Mouse (Mus musculus): ENCODE results near the gene Gtf3c2.

The Gtf3c2 gene

DNA sequence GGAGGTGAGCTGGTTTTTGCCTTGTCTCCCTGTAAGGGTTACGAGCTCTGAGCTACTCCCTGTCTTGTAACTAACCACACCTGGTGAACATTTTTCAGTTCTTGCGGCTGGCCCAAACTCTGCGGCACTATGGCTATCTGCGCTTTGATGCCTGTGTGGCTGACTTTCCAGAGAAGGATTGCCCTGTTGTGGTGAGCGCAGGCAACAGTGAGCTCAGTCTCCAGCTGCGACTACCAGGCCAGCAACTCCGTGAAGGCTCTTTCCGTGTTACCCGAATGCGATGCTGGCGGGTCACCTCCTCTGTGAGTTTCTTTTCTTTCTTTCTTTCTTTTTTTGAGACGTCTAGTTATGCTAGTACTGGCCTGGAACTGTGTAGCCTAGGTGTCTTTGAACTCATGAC, 17.1 kb upstream of the Gtf3c2 start:
- no peak for DNase-seq

DNA sequence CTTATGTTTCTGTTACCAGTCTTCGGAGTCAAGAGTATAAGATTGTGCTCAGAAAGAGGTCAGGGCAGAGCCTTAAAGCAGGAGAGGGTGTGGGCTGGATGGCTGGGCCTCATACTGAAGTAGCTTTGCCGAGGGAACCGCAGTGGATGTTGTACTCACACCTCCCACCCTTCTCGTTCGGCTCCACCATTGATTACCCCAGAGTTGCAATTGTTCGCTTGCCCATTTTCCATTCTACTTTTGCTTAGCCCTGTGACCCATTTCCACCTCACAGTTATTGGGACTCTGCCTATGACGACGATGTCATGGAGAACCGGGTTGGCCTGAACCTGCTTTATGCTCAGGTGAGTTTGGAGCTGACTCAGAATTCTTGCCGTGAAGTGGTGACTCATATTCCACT, 16.3 kb upstream of the Gtf3c2 start:
- DNase-seq, result no peak

DNA sequence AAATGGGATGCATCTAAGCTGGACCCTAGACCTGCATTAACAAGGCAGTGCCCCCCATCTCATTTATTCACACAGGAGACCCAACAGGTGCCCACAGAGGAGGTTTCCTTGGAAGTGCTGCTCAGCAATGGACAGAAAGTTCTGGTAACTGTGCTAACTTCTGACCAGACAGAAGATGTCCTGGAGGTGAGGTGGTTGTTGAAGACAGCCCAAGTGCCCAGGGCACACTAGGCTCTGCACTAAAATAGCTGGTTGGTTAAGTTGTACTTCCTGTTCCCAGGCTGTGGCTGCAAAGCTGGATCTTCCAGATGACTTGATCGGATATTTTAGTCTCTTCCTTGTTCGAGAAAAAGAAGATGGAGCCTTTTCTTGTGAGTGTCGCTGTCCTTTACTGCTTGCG, 15.7 kb upstream of the Gtf3c2 start:
- DNase-seq, result no peak

DNA sequence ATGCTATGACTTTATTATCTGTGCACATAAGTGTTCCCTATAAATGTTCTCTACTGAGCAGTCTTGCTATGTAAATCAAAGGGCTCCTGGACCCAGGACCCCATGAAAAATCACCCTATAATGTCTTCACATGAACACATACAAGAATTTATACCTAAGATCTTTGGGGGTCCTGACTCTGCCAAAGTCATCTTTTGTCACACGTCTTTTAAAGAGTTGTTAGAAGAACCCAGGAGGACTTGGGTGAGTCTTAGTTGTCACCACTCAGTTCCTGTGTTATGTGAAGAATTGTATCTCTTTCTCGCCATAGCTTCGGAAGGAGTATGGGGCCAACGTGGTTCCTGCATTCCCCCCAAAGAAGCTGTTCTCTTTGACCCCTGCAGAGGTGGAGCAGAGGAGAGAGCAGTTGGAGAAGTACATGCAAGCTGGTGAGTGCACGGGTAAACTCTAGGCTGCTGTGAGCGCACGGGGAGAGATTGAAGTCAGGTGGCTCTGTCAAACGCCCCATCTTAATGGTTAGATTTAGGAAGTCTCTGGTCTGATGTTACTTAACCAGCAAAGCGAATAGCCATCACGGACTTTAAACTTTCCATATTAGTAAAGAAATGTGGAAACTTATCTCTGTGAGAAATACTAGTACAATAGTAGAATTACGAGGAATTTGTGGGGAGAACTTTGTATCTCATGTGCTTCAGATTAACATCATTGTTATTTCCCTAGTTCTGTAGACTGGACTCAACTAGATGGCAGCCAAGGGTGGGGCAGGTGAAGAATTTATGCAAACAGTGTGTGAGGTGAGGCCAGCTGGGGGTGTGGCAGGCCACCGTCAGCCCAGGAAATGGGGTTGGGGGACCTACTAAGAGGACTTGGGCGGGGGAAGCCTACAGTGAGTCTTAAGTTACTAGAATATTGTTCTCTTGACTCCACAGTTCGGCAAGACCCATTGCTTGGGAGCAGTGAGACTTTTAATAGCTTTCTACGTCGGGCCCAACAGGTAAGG, 14.8 kb upstream of the Gtf3c2 start:
- no peak for DNase-seq

DNA sequence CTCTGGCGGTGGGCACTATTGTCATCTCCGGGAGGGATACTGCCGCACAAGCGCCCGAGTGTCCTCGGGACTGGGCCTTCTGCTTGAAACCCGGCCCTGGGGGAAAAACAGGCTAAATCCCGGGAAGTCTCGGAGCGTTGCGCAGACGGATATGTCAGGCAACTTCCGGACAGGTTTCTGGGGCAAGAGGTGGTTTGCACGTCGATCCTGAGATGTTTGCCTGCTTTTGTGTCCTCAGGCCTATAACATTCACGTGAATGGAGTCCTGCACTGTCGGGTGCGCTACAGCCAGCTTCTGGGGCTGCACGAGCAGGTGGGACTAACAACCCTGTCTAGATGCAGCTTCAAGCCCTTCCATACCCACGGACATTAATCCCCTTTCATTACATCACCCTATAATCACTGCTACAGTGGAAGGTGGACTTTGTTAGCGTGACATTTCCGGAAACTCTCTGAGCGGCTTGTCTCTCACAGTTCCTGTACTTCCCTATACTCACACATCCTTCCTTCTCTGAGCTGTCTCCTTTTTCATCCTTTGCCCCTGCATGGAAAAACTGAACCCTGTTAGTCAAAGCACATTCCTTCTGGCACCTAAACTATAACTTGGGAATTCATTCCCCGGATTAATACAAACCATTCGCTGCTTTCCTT, 13.8 kb upstream of the Gtf3c2 start:
- no peak for DNase-seq

DNA sequence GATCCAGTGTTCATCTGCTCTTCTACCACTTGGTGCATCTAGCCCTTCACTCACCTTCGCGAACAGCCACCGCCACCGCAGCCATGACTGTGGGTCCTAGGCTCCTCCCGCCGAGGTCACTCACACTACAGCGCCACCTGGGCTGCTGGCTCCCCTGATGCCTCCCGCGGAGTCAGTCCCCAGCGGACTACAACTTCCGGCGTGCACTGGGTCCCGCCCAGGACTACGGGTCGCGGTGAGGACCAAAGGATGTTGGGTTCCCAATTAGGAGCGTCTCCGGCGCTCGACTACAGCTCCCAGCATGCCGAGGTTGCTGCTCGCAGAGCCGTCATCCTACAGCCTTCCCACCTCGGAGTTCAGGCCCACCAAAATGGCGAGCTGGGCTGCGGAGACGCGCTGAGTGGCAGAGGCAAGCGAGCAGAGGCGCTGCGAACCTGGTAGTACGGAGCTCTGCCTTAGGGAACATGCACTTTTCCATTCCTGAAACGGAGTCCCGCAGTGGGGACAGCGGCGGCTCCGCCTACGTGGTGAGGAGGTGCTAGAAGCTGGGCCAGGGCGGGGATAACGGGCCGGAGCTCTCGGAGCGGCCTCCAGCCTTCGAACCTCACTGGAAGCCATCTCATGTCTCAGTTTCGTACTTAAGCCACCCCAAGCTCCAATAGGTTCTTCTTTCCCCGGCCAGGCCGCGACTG, 13.1 kb upstream of the Gtf3c2 start, which contains the start of the genes Snx17 and Eif2b4:
TSS of gene Snx17 (plus strand) at position 289 of the 692 bp plus-strand sequence.
TSS of gene Eif2b4 (minus strand) at position 492 of the 692 bp plus-strand sequence.
- peak; percentile 98 for DNase-seq

DNA sequence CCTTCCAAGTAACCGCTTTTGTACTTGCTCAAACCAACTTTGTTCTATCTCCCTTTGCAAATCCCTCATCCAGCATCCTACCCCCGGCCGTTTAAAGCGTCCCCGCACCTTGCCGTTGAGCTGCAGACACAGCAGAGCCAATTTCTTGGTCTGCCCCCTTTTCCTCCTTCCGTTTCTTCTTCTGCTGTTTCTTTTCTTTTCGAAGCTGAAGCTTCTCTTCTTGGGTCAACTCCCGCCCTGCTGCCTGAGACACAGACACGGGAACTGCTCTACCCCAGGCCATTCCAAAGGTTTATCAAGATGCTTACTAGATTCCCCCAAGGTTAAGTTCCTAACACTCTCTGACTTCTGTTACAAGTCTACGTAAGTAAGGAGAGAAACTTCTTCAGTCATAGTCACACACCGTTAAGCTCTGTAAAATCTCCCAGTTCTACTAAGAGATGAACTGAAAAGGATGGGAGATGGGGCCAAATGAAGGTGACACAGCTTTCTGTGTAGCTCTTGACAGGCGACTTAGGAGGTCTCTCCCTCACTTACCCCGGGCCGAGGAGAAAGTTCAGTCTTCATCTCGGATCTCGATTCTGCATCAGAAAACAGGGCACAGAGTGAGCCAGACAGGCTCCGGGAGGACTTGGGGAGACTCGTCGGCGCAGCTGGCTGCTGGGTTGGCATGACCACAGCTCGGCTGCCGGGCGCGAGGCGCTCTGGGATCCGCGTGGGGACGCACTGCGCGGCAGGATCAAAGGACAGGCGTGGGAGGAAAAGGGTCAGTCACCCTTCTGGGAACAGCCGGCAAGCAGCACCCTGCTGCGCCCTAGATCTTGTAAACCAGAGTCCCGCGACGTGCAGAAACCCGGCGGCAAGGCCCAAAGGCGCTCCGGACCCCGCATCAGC, 12.3 kb upstream of the Gtf3c2 start:
- no peak for DNase-seq

DNA sequence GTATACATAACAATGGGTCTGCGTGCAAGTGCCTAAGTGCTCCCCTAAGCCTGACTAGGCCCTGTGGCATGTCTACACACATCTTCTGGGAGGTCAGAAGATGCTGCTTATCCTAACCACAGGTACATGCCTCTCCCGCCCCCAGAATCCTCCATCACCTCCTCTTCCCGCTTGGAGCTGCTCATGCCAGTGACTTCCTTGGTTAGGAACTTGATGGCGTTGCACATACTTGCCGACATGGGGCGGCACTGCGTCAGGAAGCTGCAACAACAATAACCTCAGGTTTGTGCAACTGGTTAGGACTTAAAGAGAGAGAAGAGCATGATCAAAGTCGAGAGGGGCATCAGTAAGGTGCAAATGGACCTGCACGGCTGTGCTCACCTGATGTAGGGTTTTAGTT, 10.3 kb upstream of the Gtf3c2 start:
- DNase-seq, result no peak

DNA sequence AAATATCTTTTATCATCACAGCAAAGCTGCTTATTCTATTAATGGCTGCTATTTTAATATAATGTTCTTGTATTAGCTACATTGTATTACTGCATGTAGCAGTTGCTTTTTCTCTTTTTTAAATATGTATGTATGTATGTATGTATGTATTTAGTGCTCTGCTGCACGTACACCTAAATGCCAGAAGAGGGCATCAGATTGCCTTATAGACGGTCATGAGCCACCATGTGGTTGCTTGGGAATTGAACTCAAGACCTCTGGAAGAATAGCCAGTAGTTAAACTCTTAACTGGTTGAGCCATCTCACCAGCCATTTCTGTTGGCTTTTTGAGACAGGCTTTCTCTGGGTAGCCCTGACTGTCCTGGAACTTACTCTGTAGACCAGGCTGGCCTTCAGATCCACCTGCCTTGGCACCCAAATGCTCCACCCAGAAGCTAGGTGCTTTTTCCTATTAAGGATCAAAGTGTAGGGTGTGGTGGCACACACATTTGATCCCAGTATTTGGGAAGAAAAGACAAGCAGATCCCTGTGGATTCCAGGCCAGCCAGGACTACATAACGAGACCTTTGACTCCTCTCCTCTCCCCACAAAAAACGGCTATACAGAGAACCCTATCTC, 8.4 kb upstream of the Gtf3c2 start:
- DNase-seq, result peak; percentile 24

DNA sequence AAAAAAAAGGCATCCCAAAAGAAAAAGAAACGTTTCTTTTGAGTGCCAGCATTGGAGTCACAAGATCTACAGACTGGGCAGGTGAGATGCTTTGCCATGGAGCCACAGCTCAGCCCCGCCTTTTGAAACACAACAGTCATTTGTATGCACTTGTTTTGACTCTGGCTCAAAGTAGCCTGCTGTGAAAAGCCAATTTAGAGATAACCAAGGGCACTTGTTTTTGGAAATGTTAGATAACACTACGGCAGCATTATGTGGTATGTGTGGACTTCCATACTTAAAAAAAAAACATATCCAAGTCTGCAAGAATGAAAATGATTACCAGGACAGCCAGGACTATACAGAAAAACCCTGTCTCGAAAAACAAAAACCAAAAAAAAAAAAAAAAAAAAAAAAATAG, 3.7 kb upstream of the Gtf3c2 start:
- DNase-seq, result no peak

DNA sequence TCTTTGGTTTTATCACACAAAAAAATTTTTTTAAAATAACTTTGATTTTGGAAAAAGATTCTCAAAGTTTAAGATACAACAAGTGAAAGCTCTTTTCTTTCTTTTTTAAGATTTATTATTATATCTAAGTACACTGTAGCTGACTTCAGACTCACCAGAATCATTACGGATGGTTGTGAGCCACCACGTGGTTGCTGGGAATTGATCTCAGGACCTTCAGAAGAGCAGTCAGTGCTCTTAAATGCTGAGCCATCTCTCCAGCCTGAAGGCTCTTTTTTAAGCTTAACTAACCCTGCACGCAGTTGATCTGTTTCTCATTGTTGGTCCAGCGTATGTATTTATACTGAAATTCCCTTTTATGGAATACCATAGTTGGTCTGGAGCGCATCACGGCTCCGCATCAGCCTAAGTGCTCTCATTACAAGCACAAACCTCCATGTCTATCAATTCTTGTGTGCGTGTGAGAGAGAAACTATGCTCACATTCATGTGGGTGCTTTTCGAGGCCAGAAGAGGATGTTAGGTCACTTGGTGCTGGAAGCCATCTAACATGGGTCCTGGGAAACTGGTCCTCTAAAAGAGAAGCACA, 1.3 kb upstream of the Gtf3c2 start:
- no peak for DNase-seq

DNA sequence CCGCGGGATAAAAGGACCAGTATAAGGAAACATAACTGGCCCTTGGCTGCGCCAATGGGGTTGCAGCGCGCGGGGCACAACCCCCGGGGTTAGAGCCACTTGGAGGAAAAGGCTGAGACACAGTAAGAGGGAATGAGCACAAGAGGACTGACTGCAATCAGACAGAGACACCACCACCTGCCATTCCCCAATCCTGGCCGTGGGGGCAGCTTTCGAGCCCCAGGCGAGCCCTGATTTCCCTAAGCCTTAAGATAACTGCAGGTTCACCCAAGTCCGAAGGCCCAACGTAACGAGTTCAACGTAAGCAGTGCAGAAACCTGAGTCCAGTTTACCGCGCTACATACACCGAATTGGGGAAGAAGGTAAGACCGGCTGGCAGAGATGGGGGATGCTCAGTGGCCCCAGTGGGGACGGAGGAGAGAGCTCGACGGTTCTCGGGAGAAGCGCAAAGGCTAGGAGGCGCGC, 611 bp downstream of the Gtf3c2 start:
- peak; percentile 55 for DNase-seq

DNA sequence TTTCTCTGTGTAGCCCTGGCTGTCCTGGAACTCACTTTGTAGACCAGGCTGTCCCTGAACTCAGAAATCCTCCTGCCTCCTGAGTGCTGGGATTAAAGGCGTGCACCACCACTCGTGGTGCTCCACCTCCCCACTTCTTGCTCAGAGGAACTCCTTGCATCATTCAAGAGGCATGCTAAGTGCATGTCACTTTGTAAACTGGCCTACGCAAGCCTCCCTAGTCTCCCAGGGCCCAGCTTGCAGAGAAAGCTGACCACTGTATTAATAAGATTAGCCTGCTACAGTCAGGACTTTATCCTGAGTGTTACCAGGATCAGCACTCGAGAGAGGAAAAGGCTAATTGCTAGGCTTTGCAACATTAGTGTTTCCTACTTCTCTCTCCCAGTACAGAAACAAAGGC, 11.3 kb downstream of the Gtf3c2 start:
- no peak for DNase-seq

DNA sequence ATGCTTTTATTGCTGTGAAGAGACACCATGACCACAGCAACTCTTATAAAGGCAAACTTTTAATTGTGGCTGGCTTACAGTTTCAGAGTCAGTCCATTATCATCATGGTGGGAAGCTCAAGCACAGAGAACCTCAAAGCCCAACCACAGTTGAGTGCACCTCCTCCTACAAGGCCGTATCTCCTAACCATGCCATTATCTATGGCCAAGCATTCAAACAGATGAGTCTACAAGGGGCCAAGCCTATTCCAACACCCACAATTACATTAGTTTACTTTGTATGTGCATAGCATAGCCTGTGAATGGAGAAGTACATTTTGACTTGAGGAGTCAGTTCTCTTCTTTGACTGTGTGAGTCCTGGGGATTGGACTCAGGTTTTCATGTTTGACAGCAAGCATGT, 15.1 kb downstream of the Gtf3c2 start:
- DNase-seq, result no peak

DNA sequence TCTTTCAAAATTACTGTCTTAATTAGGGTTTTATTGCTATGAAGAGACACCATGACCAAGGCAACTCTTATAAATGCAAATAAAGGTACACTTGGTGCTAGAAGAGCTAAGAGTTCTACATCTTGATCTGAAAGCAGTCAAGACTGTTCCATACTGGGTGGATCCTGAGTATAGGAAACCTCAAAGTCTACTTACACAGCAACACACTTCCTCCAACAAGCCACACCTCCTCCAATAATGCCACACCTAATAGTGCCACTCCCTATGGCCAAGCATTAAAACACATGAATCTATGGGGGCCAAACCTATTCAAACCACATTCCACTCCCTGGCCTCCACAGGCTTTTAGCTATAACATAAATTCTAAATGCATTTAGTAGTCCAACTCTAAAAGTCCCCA, 17.5 kb downstream of the Gtf3c2 start:
- no peak for DNase-seq

DNA sequence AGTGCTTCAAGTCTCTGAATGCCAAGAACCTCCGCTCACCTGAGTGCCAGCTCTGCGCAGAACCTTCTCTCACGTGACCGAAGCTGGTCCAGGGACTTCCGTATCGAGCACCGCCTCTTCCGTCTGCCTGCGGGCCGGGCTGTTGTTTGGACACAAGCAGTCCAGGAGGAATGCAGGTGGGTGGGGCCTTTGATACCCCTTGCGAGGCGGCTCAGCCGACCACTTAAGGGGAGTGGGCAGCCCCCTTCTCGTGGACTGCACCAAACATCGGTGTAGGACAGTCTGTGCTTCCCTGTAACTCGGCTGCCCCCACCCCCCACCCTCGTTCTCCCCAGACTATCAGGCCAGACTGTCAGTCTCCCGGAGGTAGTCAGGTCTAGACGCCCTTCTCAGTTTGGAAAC, 25.8 kb downstream of the Gtf3c2 start, which contains the start of gene Mpv17:
TSS of gene Mpv17 (minus strand) at position 100 of the 402 bp plus-strand sequence.
- peak; percentile 93 for DNase-seq

DNA sequence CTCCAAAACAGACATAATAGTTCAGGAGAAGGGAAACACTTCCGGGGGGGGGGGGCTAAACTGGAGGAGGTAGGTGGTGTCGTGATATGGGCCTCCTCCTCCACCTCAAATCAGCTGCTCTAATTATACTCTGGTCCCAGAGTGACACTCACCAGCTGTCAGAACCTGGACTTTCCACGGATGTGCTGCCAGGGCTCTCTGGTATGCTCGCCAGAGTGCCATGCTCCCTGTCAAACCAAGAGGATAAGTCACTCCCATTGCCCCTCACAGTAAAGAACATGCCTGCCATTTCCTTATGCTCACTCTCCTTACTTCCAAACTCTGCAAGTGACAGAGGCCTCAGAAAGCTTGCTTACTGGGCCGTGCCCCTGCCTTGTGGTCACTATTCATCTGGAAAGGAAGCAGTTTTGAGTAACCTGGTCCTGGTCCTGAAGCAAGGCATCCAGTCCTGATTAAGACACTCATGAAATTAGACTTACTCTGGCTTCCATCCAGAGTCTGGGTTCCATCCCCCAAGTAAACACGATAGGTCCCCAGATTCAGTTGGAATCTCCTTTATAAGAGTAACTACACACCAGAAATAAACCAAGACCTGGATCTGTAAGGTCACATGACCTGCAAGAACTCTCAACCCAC, 26.3 kb downstream of the Gtf3c2 start:
- no peak for DNase-seq

DNA sequence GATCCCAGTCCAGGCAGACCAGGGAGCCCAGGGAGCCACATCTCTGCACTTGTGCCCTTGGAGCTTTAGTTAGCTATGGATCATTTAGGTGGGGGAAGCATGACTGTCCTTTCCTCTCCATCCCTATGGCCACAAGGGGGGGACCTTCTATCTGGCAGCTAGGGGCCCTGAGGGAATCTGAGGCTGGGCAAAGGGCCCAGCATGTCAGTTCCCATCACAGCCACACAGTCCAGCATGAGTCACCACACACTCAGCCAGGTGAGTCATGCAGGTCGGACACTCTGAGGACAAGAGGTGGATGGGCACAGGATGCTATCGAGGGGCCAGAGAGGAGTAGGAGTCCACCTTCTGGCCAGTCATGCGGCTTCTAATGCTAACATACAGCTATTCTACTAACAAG, 28.2 kb downstream of the Gtf3c2 start:
- DNase-seq, result no peak

DNA sequence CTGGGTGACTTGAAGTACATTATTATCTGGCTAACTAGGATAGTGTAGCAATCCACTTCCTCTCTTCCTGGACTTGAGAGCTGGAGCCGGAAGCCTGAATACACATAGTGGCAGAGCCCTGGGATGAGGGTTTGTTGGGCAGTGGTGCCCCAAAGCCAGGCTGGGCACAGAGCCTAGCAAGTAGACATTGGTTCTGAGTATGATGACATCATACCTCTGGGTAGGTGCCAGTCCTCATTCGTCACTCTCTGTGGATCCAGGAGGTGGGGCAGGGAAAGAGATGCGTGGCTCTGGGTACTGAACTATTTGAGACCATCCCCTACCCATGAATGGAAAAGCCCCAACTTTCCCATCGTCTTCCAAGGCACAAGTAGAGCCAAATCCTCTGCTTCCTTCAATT, 30.2 kb downstream of the Gtf3c2 start:
- DNase-seq, result no peak

DNA sequence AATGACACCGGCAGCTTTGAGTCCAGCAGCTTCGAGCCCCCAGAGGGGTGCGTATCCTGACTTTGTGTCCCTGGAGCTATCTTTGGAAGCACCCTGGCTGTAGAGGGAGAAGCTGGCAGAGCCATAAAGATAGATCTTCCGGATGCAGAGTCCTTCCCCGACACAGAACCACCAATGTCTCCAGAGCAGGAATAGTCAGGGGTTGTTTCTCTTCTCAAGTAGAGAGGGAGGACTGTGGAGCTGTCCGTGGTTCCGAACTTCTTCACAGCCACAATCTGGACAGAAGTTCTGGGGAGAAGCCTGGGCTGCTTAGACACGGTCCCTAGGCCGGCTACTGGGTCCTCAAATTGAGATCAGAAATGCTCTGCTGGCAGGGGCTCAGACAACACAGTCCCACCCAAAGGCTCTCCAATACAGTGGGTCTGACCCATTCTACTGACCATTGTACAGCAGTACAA, 40.9 kb downstream of the Gtf3c2 start:
- DNase-seq, result peak; percentile 58

Measured in embryo, embryonic 11 days (tissue).